ENCODE assay signal across 27 mouse cellular contexts in the genomic region with DNA sequence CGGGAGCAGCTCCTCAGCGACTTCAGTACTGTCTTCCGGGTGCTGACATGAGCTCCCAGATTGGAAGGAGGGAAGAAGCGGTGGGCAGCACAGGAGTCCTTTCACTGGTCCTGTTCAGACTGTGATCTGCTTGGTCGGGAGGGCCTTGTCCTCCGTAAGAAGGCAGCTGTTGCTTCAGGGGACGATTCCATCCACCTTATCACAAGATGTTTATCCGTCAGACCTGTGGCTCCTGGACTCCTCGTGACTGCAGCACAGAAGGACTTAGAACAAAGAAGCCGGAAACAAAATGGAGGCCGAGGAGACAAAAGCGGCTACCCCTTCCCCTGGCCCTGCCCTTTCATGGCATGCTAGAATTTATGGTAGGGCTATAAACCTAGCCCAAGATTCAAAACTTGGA. TPM values are rescaled to one million over a fixed set of nuclear protein-coding genes. Genes with fewer than 3 reads are reported as not detected.
DNase-seq lines count a peak whose midpoint lies in the region; ATAC-seq and TF ChIP-seq lines count a peak whose summit lies in the region.
"Had no signal": no experiment of that assay in that cellular context is flagged by ENCODE, and none has a peak within 500 bp of the region (broad histone marks: within the 10 kb centered on the region; RNA-seq: fewer than 3 reads in every experiment).

No protein-coding gene starts in this region.

- peak overlapping the region; percentile 2; the same call in 1 of the 2 replicates for H3K4me3 ChIP-seq in testis, adult 2 months (ENCODE audit: control insufficient read depth, low read depth, low read length)
- H3K4me3 ChIP-seq in intestine, embryonic 15.5 days (replicated peaks), result peak overlapping the region; percentile 18; the same call in 1 of the 2 replicates
- H3K4me3 ChIP-seq: embryonic facial prominence, embryonic 10.5 days; forebrain, embryonic 13.5 days; heart, embryonic 10.5 days; hindbrain, embryonic 12.5 days had no signal

- 61% methylated on average over 12 of the region's 12 CpGs for WGBS in intestine, embryonic 15.5 days

- H3K36me3 ChIP-seq in testis, adult 2 months (ENCODE audit: control insufficient read depth, insufficient read depth, low read length), result no peaks in the 10 kb centered on the region
- H3K36me3 ChIP-seq in intestine, embryonic 15.5 days, result no peaks in the 10 kb centered on the region
- H3K36me3 ChIP-seq: embryonic facial prominence, embryonic 10.5 days; heart, embryonic 10.5 days; hindbrain, embryonic 12.5 days had no signal

- DNase-seq in testis, postnatal 10 days (ENCODE audit: low spot score), result no peak
- DNase-seq in R1 (ENCODE audit: low read depth, low spot score), result peak; percentile 90
- DNase-seq in yolk sac, embryonic 10.5 days (ENCODE audit: low spot score), result peak; percentile 47
- no peak for DNase-seq in adrenal gland, adult 8-10 months
- DNase-seq in thymus, postnatal 25 days, result no peak
- DNase-seq in kidney, postnatal 4 days, result no peak
- DNase-seq: adrenal gland, postnatal 25 days; cerebellum, adult 2 months; cerebellum, postnatal 10 days; forebrain, postnatal 0 days; gastrocnemius, postnatal 14 days; heart, postnatal 10 days; heart, postnatal 4 days had no signal

- H3K9me3 ChIP-seq in intestine, embryonic 15.5 days, result no peaks in the 10 kb centered on the region
- H3K9me3 ChIP-seq: embryonic facial prominence, embryonic 10.5 days; forebrain, embryonic 13.5 days; heart, embryonic 10.5 days; hindbrain, embryonic 12.5 days had no signal

- no peak for TF ChIP-seq CTCF in testis, adult 2 months (IDR thresholded peaks at IDR 0.05; ENCODE audit: control insufficient read depth, insufficient read depth, insufficient replicate concordance, low read depth, low read length)

- no peak for TF ChIP-seq POLR2A in testis, adult 2 months (IDR thresholded peaks at IDR 0.05; ENCODE audit: control insufficient read depth, low read depth, low read length)

- no peaks in the 10 kb centered on the region for H3K27me3 ChIP-seq in testis, adult 2 months (ENCODE audit: control insufficient read depth, insufficient read depth, low read length)
- no peaks in the 10 kb centered on the region for H3K27me3 ChIP-seq in intestine, embryonic 15.5 days (replicated peaks)
- H3K27me3 ChIP-seq: CH12.LX; forebrain, embryonic 13.5 days; hindbrain, embryonic 12.5 days; Patski had no signal

- H3K9ac ChIP-seq in intestine, embryonic 15.5 days, result no peak overlapping the region
- H3K9ac ChIP-seq: forebrain, embryonic 13.5 days; forebrain, postnatal 0 days; hindbrain, embryonic 12.5 days had no signal

- no peak overlapping the region for H3K27ac ChIP-seq in testis, adult 2 months (ENCODE audit: control insufficient read depth, insufficient read depth, low read depth, low read length)
- H3K27ac ChIP-seq in intestine, embryonic 15.5 days, result peak overlapping the region; percentile 49
- H3K27ac ChIP-seq: embryonic facial prominence, embryonic 10.5 days; forebrain, embryonic 13.5 days; heart, embryonic 10.5 days; hindbrain, embryonic 12.5 days had no signal

- H3K4me1 ChIP-seq in testis, adult 2 months (ENCODE audit: control insufficient read depth, insufficient read depth, low read length), result no peaks in the 10 kb centered on the region
- H3K4me1 ChIP-seq in intestine, embryonic 15.5 days (replicated peaks), result no peaks in the 10 kb centered on the region
- H3K4me1 ChIP-seq: embryonic facial prominence, embryonic 10.5 days; forebrain, embryonic 13.5 days; heart, embryonic 10.5 days; hindbrain, embryonic 12.5 days had no signal

- ATAC-seq in intestine, embryonic 15.5 days, result peak; percentile 95
- ATAC-seq: activated CD4-positive, CD25-positive, alpha-beta regulatory T cell, adult 4 months; forebrain, embryonic 13.5 days; forebrain, postnatal 0 days; hindbrain, embryonic 16.5 days; inflammation-experienced regulatory T-cells, adult 6 months; Patski had no signal

- 0 out of 2 replicates have a peak overlapping the region, but pooled peaks have one; percentile 25 for H3K4me2 ChIP-seq in intestine, embryonic 15.5 days (replicated peaks)
- H3K4me2 ChIP-seq: forebrain, embryonic 13.5 days; hindbrain, embryonic 12.5 days had no signal

RNA-seq across cellular contexts. Expression of a gene that starts 9.1 kb away (rescaled TPM):
- polyA plus RNA-seq in testis, adult 2 months (2012; rRNA removed), result 1.2 and 1.3 TPM in 2 replicates
- 4.4 and 5.0 TPM in 2 replicates for polyA plus RNA-seq in intestine, embryonic 15.5 days (2015; fragmentation: Nextera tagmentation; extraction: Ambion mirVana)
- 10 to 100 TPM; 23.4 to 37.3 (median 27.2) TPM for total RNA-seq in adrenal gland, adult 8-10 months (2022)

RNA-seq across cellular contexts. Expression of a gene that starts 9.5 kb away (rescaled TPM):
- polyA plus RNA-seq in testis, adult 2 months (2012; rRNA removed), result 1.3 and 2.0 TPM in 2 replicates
- not detected in 2 replicates for polyA plus RNA-seq in intestine, embryonic 15.5 days (2015; fragmentation: Nextera tagmentation; extraction: Ambion mirVana)
- total RNA-seq in adrenal gland, adult 8-10 months (2022), result 10 to 100 TPM in 3 of 4 experiments, 1 to 10 TPM in 1; 8.8 to 25.1 (median 17.5) TPM
- polyA plus RNA-seq: activated CD4-positive, CD25-positive, alpha-beta regulatory T cell, adult 4 months; embryonic facial prominence, embryonic 10.5 days; embryonic facial prominence, embryonic 14.5 days; forebrain, embryonic 13.5 days; forebrain, postnatal 0 days; heart, embryonic 10.5 days; heart, embryonic 14.5 days; hindbrain, embryonic 12.5 days; hindbrain, embryonic 16.5 days; inflammation-experienced regulatory T-cells, adult 6 months had no signal

RNA-seq across cellular contexts. Expression of a gene that starts 19.7 kb away (rescaled TPM):
- polyA plus RNA-seq in testis, adult 2 months (2012; rRNA removed), result 0.41 and 0.62 TPM in 2 replicates
- polyA plus RNA-seq in intestine, embryonic 15.5 days (2015; fragmentation: Nextera tagmentation; extraction: Ambion mirVana), result 0.40 and 0.86 TPM in 2 replicates
- total RNA-seq in adrenal gland, adult 8-10 months (2022), result under 1 TPM in 3 of 4 experiments, not detected in 1; 0.45 to 0.65 (median 0.62) TPM
- total RNA-seq: adrenal gland, postnatal 25 days; gastrocnemius, adult 18-20 months had no signal
- polyA plus RNA-seq: forebrain, embryonic 13.5 days; hindbrain, embryonic 16.5 days had no signal

Comparison
In these comparisons a context has a peak if more than half of its experiments do, and no peak if none do; other contexts are left out.
1. DNase-seq: peak in R1 (single experiment) and yolk sac, embryonic 10.5 days (single experiment); none in testis, postnatal 10 days (single experiment), adrenal gland, adult 8-10 months (single experiment), thymus, postnatal 25 days (single experiment) and kidney, postnatal 4 days (0 of 2).